Mouse (Mus musculus) liver, embryonic 16.5 days (tissue): Measurements from ENCODE around the gene Ilvbl. TPM values are rescaled to one million over a fixed set of nuclear protein-coding genes. Genes with fewer than 3 reads are reported as not detected.
"Not testable (repeated sequence)": the region's sequence is repeated elsewhere in the genome, so short reads cannot be mapped to it uniquely, and the experiment has no call there.

Experiments used
- ATAC-seq: fragments of 200-750 bp; cut with Nextera tagmentation; 2 replicates; pipeline ENCODE4 v1.8.0; 2017; ENCODE audit warnings: low read depth, mild to moderate bottlenecking, moderate number of reproducible peaks, moderate library complexity
- H3K27ac ChIP-seq: fragments of 300-500 bp; sonication (generic); 2 replicates; pipeline ENCODE4 v1.5.1; 2014; ENCODE audit warnings: mild to moderate bottlenecking, low read length
- H3K27me3 ChIP-seq: fragments of 300-500 bp; sonication (generic); 2 replicates; pipeline ENCODE4 v1.6.1; 2014; ENCODE audit warnings: low read depth, low read length, mixed read lengths; ENCODE audit not compliant: control insufficient read depth, insufficient read depth
- H3K36me3 ChIP-seq: fragments of 300-500 bp; sonication (generic); 2 replicates; pipeline ENCODE4 v1.6.1; 2014; ENCODE audit warnings: mild to moderate bottlenecking; ENCODE audit not compliant: control insufficient read depth, insufficient read depth
- H3K4me1 ChIP-seq: fragments of 300-500 bp; sonication (generic); 2 replicates; pipeline ENCODE4 v1.6.1; 2014; ENCODE audit warnings: low read depth, low read length, mixed read lengths; ENCODE audit not compliant: control insufficient read depth
- H3K4me2 ChIP-seq: fragments of 300-500 bp; sonication (generic); 2 replicates; pipeline ENCODE4 v1.6.1; 2014; ENCODE audit warnings: low read depth, low read length, mixed read lengths
- H3K4me3 ChIP-seq: fragments of 300-500 bp; sonication (generic); 2 replicates; pipeline ENCODE4 v1.5.1; 2014; ENCODE audit warnings: low read depth, mild to moderate bottlenecking, low read length
- H3K9ac ChIP-seq: fragments of 300-500 bp; sonication (generic); 2 replicates; pipeline ENCODE4 v1.6.1; 2014; ENCODE audit warnings: low read depth, low read length
- H3K9me3 ChIP-seq: fragments of 300-500 bp; sonication (generic); replicated peaks from 2 replicates; pipeline ENCODE4 v1.6.1; 2016; ENCODE audit warnings: low read length; ENCODE audit not compliant: control insufficient read depth
- WGBS: fragments of 180-500 bp; shearing (Covaris S2); extraction: QIAGEN DNeasy Blood & Tissue Kit; methylation state at CpG from one replicate; pipeline ENCODE4 v1.1.7; 2014; ENCODE audit not compliant: insufficient replicate concordance; 5-methylcytosine and 5-hydroxymethylcytosine counted together
- polyA plus RNA-seq: library from polyadenylated mRNA; unstranded; fragments of >200 nt; fragmentation: Nextera tagmentation; extraction: Ambion mirVana; gene quantifications from 2 replicates; pipeline ENCODE4 v1.2.1, GENCODE M21; 2015

Gene Ilvbl
- polyA plus RNA-seq, 1 experiment from 2014 or later = 14.6 TPM

GRCm38 (mm10) chr10:78594566-78594965 lies 20.4 kb downstream of the Ilvbl start:
- Histone ChIP-seq H3K4me2 (no peak overlapping the region), H3K4me3 (no peak overlapping the region), H3K36me3 (no peaks in the 10 kb centered on the region), H3K27me3 (peaks cover 32% of the 10 kb centered on the region), H3K9ac (no peak overlapping the region), H3K9me3 (no peaks in the 10 kb centered on the region), H3K4me1 (no peaks in the 10 kb centered on the region), H3K27ac (no peak overlapping the region)
- ATAC-seq = no peak

GRCm38 (mm10) chr10:78599865-78600264 lies 25.7 kb downstream of the Ilvbl start:
- Histone ChIP-seq H3K4me1 (no peaks in the 10 kb centered on the region), H3K4me2 (no peak overlapping the region), H3K9me3 (no peaks in the 10 kb centered on the region), H3K9ac (no peak overlapping the region), H3K27me3 (peaks cover 5% of the 10 kb centered on the region), H3K27ac (no peak overlapping the region), H3K36me3 (no peaks in the 10 kb centered on the region), H3K4me3 (no peak overlapping the region)
- 55% methylated on average over 5 of the region's 5 CpGs for WGBS
- no peak for ATAC-seq

DNA sequence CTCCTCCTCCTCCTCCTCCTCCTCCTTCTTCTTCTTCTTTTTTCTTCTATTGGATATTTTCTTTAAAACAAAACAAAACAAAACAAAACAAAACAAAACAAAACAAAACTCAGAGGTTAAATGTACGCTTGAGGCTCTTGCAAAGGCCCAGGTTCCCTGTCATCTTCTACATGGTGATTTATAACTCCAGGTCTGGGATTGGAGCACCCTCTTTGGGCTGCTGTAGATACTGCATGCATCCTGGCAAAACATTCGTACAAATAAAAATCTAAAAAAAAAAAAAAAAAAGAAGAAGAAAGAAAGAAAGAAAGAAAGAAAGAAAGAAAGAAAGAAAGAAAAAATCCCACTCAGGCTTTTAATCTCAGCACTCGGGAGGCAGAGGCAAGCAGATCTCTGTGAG lies 30.9 kb downstream of the Ilvbl start:
- no peaks in the 10 kb centered on the region for H3K4me1 ChIP-seq
- H3K36me3 ChIP-seq = no peaks in the 10 kb centered on the region
- no peak for ATAC-seq
- no peak overlapping the region for H3K4me3 ChIP-seq
- no peak overlapping the region for H3K9ac ChIP-seq
- H3K27me3 ChIP-seq = peaks cover 5% of the 10 kb centered on the region; the same call in 1 of the 2 replicates
- no peak overlapping the region for H3K27ac ChIP-seq
- 26% methylated on average over 3 of the region's 3 CpGs for WGBS
- H3K4me2 ChIP-seq = no peak overlapping the region
- no peaks in the 10 kb centered on the region for H3K9me3 ChIP-seq

DNA sequence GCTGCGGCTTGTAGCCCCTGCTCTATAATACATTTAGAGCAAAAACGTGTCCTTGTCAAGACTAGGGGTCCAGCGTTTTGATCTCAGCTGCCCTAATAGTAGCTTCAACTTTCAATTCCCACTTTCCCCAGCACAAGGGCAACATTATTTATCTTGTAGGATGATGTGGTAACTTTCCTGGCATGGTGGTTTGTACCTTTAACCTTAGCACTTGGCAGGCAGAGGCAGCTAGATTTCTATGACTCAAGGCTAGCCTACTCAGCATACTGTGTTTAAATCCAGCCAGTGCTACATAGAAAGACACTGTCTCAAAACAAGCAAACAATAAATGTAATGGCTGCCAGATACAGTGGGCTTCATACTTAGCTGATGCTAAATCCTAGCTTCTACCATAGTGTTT lies 33.5 kb downstream of the Ilvbl start:
- H3K4me1 ChIP-seq = no peaks in the 10 kb centered on the region
- H3K36me3 ChIP-seq = no peaks in the 10 kb centered on the region
- no peak overlapping the region for H3K4me2 ChIP-seq
- H3K27me3 ChIP-seq = 0 out of 2 replicates have a peak, but pooled peaks cover 2% of the 10 kb centered on the region
- H3K9ac ChIP-seq = no peak overlapping the region
- 50% methylated on average over 3 of the region's 3 CpGs for WGBS
- no peak for ATAC-seq
- no peak overlapping the region for H3K4me3 ChIP-seq
- H3K9me3 ChIP-seq = no peaks in the 10 kb centered on the region
- H3K27ac ChIP-seq = no peak overlapping the region

GRCm38 (mm10) chr10:78617974-78618373 lies 43.8 kb downstream of the Ilvbl start, which contains the start of gene Olfr1357:
TSS of gene Olfr1357 (minus strand) at chr10:78618074.
- H3K9me3 ChIP-seq = no peaks in the 10 kb centered on the region
- no peak within 1 kb of the TSS for H3K27ac ChIP-seq
- no peaks in the 10 kb centered on the region for H3K36me3 ChIP-seq
- H3K27me3 ChIP-seq = no peaks in the 10 kb centered on the region
- H3K4me3 ChIP-seq = no peak within 1 kb of the TSS
- WGBS = 80% methylated on average over 1 of the region's 1 CpGs
- ATAC-seq = no peak
- H3K4me2 ChIP-seq = no peak within 1 kb of the TSS
- no peaks in the 10 kb centered on the region for H3K4me1 ChIP-seq
- H3K9ac ChIP-seq = no peak within 1 kb of the TSS

DNA sequence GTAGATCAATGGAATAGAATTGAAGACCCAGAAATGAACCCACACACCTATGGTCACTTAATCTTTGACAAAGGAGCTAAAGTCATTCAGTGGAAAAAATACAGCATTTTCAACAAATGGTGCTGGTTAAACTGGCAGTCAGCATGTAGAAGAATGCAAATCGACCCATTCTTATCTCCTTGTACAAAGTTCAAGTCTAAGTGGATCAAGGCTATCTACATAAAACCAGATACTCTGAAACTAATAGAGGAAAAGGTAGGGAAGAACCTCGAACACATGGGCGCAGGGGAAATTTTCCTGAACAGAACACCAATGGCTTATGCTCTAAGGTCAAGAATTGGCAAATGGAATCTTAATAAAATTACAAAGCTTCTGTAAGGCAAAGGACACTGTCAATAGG lies 49.0 kb downstream of the Ilvbl start:
- H3K9ac ChIP-seq, H3K4me1 ChIP-seq, H3K4me3 ChIP-seq, ATAC-seq, H3K9me3 ChIP-seq, H3K27ac ChIP-seq, H3K27me3 ChIP-seq, H3K36me3 ChIP-seq, H3K4me2 ChIP-seq: not testable (repeated sequence)
- WGBS = 50% methylated on average over 3 of the region's 3 CpGs

GRCm38 (mm10) chr10:78630194-78630593 lies 56.0 kb downstream of the Ilvbl start:
- Histone ChIP-seq H3K36me3 (no peaks in the 10 kb centered on the region), H3K27ac (no peak overlapping the region), H3K9me3 (no peaks in the 10 kb centered on the region), H3K4me2 (no peak overlapping the region), H3K4me3 (no peak overlapping the region), H3K4me1 (no peaks in the 10 kb centered on the region), H3K9ac (no peak overlapping the region), H3K27me3 (no peaks in the 10 kb centered on the region)
- 58% methylated on average over 4 of the region's 4 CpGs for WGBS
- ATAC-seq = no peak

DNA sequence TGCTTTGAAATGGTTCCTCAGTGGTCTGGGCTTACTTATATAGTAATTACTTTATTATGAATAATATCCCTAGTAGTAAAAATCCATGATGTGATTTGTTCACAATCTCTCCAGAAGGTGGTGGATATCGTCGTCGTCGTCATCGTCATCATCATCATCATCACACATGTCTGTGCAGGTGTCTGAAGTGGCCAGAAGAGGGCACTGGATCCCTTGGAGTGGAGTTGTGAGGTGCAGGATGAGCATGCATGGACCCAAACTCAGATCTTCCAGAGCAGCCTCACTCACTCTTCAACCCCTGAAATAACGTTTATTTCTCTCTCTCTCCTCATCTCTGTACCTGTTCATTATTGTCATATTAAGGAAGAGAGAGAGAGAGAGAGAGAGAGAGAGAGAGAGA lies 58.2 kb downstream of the Ilvbl start:
- H3K36me3 ChIP-seq = no peaks in the 10 kb centered on the region
- WGBS = 10% methylated on average over 6 of the region's 6 CpGs
- no peak overlapping the region for H3K9ac ChIP-seq
- H3K27me3 ChIP-seq = no peaks in the 10 kb centered on the region
- H3K4me1 ChIP-seq = no peaks in the 10 kb centered on the region
- no peak for ATAC-seq
- no peak overlapping the region for H3K4me2 ChIP-seq
- H3K4me3 ChIP-seq = no peak overlapping the region
- H3K27ac ChIP-seq = no peak overlapping the region
- no peaks in the 10 kb centered on the region for H3K9me3 ChIP-seq
